Mouse (Mus musculus) hindbrain, embryonic 13.5 days (tissue): Measurements from ENCODE around the gene Nxpe4. TPM values are rescaled to one million over a fixed set of nuclear protein-coding genes. Genes with fewer than 3 reads are reported as not detected.

Experiments
- ATAC-seq: fragments of 200-750 bp; cut with Nextera tagmentation; 2 replicates; pipeline ENCODE4 v1.8.0; 2017; ENCODE audit warnings: moderate TSS enrichment; ENCODE audit not compliant: low FRiP score
- H3K27ac ChIP-seq: fragments of 300-500 bp; sonication (generic); 2 replicates; pipeline ENCODE4 v1.5.1; 2015; ENCODE audit warnings: inconsistent platforms, mild to moderate bottlenecking, moderate library complexity
- H3K27me3 ChIP-seq: fragments of 300-500 bp; sonication (generic); 2 replicates; pipeline ENCODE4 v1.6.1; 2015; ENCODE audit warnings: mild to moderate bottlenecking, inconsistent platforms
- H3K36me3 ChIP-seq: fragments of 300-500 bp; sonication (generic); 2 replicates; pipeline ENCODE4 v1.6.1; 2015; ENCODE audit warnings: mild to moderate bottlenecking, inconsistent platforms
- H3K4me1 ChIP-seq: fragments of 300-500 bp; sonication (generic); replicated peaks from 2 replicates; pipeline ENCODE4 v1.6.1; 2015; ENCODE audit warnings: inconsistent platforms
- H3K4me2 ChIP-seq: fragments of 300-500 bp; sonication (generic); 2 replicates; pipeline ENCODE4 v1.6.1; 2015; ENCODE audit warnings: inconsistent platforms, mild to moderate bottlenecking, moderate library complexity
- H3K4me3 ChIP-seq: fragments of 300-500 bp; sonication (generic); 2 replicates; pipeline ENCODE4 v1.5.1; 2015; ENCODE audit warnings: mild to moderate bottlenecking, inconsistent platforms
- H3K9ac ChIP-seq: fragments of 300-500 bp; sonication (generic); 2 replicates; pipeline ENCODE4 v1.6.1; 2015; ENCODE audit warnings: mild to moderate bottlenecking, inconsistent platforms
- H3K9me3 ChIP-seq: fragments of 300-500 bp; sonication (generic); 2 replicates; pipeline ENCODE4 v1.6.1; 2016; ENCODE audit warnings: inconsistent platforms
- WGBS: fragments of 180-500 bp; shearing (Covaris S2); methylation state at CpG from one replicate; pipeline ENCODE4 v1.1.7; 2015; 5-methylcytosine and 5-hydroxymethylcytosine counted together
- polyA plus RNA-seq: library from polyadenylated mRNA; unstranded; fragments of >200 nt; fragmentation: Nextera tagmentation; extraction: Ambion mirVana; gene quantifications from 2 replicates; pipeline ENCODE4 v1.2.1, GENCODE M21; 2015

Nxpe4 gene
- polyA plus RNA-seq, 1 experiment from 2014 or later, result 7.3 TPM

DNA sequence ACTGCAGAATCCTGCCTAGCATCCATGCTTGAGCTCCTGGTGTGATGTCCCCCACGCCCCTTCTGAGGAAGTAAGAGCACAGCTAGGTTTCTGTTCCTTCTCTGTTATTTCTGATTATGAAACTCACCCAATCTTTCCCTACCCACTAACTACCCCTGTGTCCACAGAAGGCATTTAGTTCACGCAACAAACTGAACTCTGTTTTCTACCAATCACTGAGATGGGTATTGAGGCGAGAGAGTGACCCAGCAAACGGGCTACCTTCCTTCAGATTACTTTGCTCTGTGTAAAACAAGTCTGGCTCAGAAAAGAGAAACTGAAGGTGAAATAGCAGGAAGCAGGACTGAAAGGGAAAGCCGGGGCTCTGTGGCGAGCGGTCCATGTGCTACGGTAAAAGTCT, 260.6 kb downstream of the Nxpe4 start:
- H3K9me3 ChIP-seq, result no peaks in the 10 kb centered on the region
- no peaks in the 10 kb centered on the region; the same call in 1 of the 2 replicates for H3K27me3 ChIP-seq
- H3K36me3 ChIP-seq, result no peaks in the 10 kb centered on the region
- no peak overlapping the region for H3K4me3 ChIP-seq
- 87% methylated on average over 8 of the region's 8 CpGs for WGBS
- no peak overlapping the region for H3K4me2 ChIP-seq
- H3K9ac ChIP-seq, result no peak overlapping the region
- H3K27ac ChIP-seq, result no peak overlapping the region
- H3K4me1 ChIP-seq, result no peaks in the 10 kb centered on the region
- no peak for ATAC-seq

DNA sequence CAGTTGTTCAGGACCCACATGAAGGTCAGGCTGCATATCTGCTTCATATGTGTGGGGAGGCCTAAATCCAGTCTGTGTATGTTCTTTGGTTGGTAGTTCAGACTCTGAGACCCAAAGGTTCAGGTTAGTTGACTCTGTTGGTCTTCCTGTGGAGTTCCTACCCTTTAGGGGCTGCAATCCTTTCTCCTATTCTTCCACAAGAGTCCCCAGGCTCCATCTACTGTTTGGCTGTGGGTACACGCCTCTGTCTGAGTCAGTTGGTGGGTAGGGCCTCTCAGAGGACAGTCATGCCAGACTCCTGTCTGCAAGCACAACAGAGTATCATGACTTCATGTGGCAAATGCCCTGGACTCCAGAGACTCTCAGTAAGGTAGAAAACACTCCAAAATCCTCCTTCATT, 261.4 kb downstream of the Nxpe4 start:
- 43% methylated on average over 1 of the region's 1 CpGs for WGBS
- no peaks in the 10 kb centered on the region for H3K4me1 ChIP-seq
- no peak for ATAC-seq
- H3K4me2 ChIP-seq, result no peak overlapping the region
- H3K4me3 ChIP-seq, result no peak overlapping the region
- no peaks in the 10 kb centered on the region; the same call in 1 of the 2 replicates for H3K27me3 ChIP-seq
- no peaks in the 10 kb centered on the region for H3K9me3 ChIP-seq
- no peaks in the 10 kb centered on the region for H3K36me3 ChIP-seq
- H3K27ac ChIP-seq, result no peak overlapping the region
- H3K9ac ChIP-seq, result no peak overlapping the region

DNA sequence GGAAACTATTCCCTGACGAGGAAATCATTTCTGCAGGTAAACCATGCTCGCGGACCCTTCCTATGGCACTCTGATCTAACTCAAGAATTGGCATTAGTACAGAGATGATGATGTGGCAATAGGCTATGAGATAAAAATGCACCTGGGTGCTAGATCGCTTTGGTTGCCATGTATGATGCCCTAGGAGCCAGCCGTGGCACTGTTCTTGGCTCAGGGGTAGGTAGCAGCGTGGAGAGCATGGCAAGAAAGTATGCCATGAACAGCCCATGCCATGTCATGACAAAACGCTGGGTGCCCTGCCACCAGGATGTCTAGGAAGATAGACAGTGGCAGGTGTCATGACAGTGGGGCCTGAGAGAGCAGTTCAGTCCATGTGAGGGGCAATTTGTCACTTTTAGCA, 265.4 kb downstream of the Nxpe4 start:
- WGBS, result 93% methylated on average over 7 of the region's 7 CpGs
- Histone ChIP-seq H3K9ac (no peak overlapping the region), H3K27ac (no peak overlapping the region), H3K27me3 (no peaks in the 10 kb centered on the region; the same call in 1 of the 2 replicates), H3K9me3 (no peaks in the 10 kb centered on the region), H3K36me3 (no peaks in the 10 kb centered on the region), H3K4me1 (no peaks in the 10 kb centered on the region), H3K4me2 (no peak overlapping the region), H3K4me3 (no peak overlapping the region)
- no peak for ATAC-seq

DNA sequence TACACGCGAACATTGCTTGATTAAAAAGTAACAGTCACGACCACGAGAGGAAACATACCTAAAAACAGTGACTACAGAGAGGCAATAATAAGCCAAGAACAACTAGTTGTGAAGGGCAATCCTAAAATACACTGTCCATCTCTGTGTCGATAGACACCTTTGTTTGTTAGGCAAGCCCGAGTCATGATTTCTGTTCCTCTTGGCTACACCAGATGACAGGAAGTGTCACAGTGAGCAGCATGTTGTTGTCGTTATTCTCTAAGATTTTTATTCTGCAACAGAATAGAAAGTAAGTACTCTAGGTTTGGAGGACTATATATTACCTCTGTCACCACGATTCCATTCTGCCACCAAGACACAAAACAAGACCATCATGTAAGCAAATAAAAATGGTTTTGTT, 270.6 kb downstream of the Nxpe4 start:
- Histone ChIP-seq H3K9ac (no peak overlapping the region), H3K9me3 (no peaks in the 10 kb centered on the region), H3K4me3 (no peak overlapping the region), H3K27ac (no peak overlapping the region), H3K4me2 (no peak overlapping the region), H3K27me3 (no peaks in the 10 kb centered on the region), H3K4me1 (no peaks in the 10 kb centered on the region), H3K36me3 (no peaks in the 10 kb centered on the region)
- ATAC-seq, result no peak
- WGBS, result 91% methylated on average over 8 of the region's 8 CpGs

DNA sequence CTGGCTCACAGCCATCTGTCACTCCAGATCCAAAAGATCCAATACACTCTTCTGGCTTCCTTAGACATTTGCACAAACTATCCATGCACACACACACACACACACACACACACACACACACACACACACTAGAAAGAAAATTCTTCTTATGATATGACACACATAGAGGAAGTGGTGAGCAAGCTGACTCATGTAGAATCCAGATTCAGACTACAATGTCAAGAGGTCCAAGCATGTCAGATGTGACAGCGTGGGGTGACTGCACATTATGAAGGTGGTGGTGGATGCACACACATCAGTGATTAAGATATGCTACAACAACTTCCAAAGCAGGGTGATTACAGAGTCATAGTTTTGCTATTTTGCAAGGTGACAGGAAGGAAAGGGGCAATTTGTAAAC, 282.1 kb downstream of the Nxpe4 start:
- Histone ChIP-seq H3K4me3 (no peak overlapping the region), H3K4me1 (no peaks in the 10 kb centered on the region), H3K27me3 (no peaks in the 10 kb centered on the region), H3K9me3 (no peaks in the 10 kb centered on the region), H3K27ac (no peak overlapping the region), H3K4me2 (no peak overlapping the region), H3K36me3 (no peaks in the 10 kb centered on the region), H3K9ac (no peak overlapping the region)
- 88% methylated on average over 1 of the region's 1 CpGs for WGBS
- no peak for ATAC-seq

DNA sequence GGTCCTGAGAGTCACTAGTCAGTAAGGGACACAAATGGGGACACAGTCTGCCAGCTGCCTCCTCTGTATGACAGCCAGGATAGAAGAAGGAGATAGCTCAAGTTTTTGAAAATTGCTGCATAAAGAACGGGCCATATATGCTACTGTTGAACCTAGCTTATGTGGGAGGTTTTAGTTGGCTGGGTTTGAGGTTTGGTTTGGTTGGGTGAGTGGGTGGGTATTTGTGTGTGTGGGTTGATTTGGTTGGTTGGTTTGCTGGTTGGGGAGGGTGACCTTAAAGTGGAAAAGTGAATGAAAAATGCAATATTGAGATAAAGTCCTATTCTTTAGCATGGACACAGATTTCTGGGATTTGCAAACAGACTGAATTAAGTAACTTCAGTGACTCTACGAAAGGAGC, 283.0 kb downstream of the Nxpe4 start:
- H3K9me3 ChIP-seq, result no peaks in the 10 kb centered on the region
- H3K4me2 ChIP-seq, result no peak overlapping the region
- ATAC-seq, result no peak
- 87% methylated on average over 2 of the region's 2 CpGs for WGBS
- no peak overlapping the region for H3K9ac ChIP-seq
- H3K27ac ChIP-seq, result no peak overlapping the region
- H3K36me3 ChIP-seq, result no peaks in the 10 kb centered on the region
- H3K27me3 ChIP-seq, result no peaks in the 10 kb centered on the region
- no peak overlapping the region for H3K4me3 ChIP-seq
- no peaks in the 10 kb centered on the region for H3K4me1 ChIP-seq

DNA sequence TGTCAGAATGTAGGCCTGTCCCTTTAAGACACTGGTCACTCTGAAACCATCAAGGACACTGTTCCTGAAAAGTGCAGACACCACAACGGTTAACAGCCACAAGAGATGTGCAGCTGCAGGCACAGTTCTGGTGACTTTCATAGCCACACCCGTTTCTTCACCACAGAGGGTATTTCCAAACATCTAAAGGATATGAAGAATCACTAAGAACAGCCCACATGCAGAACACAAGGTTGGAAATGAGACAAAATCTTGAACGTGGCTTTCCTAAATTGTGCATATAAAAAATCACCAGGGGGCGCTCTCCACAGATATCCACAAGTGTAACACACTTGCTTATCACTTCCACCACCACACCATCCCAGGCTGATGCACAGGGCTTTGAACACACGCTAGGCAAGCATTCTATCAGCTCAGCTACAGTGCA, 286.0 kb downstream of the Nxpe4 start:
- Histone ChIP-seq H3K36me3 (no peaks in the 10 kb centered on the region), H3K4me3 (no peak overlapping the region), H3K9ac (no peak overlapping the region), H3K27me3 (no peaks in the 10 kb centered on the region), H3K9me3 (no peaks in the 10 kb centered on the region), H3K4me2 (no peak overlapping the region), H3K27ac (no peak overlapping the region), H3K4me1 (no peaks in the 10 kb centered on the region)
- ATAC-seq, result no peak
- 44% methylated on average over 5 of the region's 5 CpGs for WGBS

Other genes with a start within 250 kb of the Nxpe4 start
- 0.30 and 0.91 TPM in 2 replicates for gene Nxpe2, start 191.4 kb downstream of the Nxpe4 start, polyA plus RNA-seq